Mouse (Mus musculus): ENCODE measurements at regions not wholly inside any gene's neighbourhood (a gene's known extent, or its start where the extent isn't known, plus 50 kb on each side); places are given as distances from the start of the nearest gene placed in this dataset.

GRCm38 (mm10) chr7:125140854-125141253 is 303.6 kb upstream of the Kdm8 start:
- TF ChIP-seq CTCF (conservative IDR thresholded peaks at IDR 0.05; ENCODE audit: low read length) = no peak
- TF ChIP-seq NANOG (IDR thresholded peaks at IDR 0.05; ENCODE audit: borderline replicate concordance, low read length) = no peak
